Mouse (Mus musculus) layer of hippocampus, adult 9-10 months (tissue): Measurements from ENCODE around the gene Hsd17b1.
A peak's percentile ranks its signal among the peaks of the same experiment; 100 is the strongest.
"Not testable (repeated sequence)": the region's sequence is repeated elsewhere in the genome, so short reads cannot be mapped to it uniquely, and the experiment has no call there.

Source experiments
- DNase-seq: peaks from one replicate; pipeline ENCODE4 v3.0.0; 2022; ENCODE audit warnings: low spot score

Hsd17b1 gene

DNA sequence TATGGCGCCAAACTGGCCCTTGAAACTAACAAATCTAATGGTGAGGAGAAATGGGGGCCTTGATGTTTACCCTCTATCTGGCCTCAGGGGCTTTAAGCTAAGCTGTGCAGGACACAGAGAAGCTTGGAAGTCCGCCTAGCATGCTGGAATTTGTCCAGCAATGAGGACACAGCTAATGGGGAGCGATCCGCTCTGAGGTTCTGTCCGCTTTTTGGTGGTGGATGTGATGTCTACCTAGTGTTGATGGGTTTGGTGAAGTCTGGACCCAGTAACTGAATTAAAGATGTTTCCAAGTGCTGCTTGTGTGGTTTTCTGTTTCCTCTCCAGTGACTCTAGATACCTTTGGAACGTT, 8.1 kb downstream of the Hsd17b1 start:
- no peak for DNase-seq

GRCm38 (mm10) chr11:101086756-101087681, 8.8 kb downstream of the Hsd17b1 start, which contains the start of gene Mlx:
Gene Mlx, plus strand, starts transcription at chr11:101087277.
- peak; percentile 82 for DNase-seq

- no peak for DNase-seq
Measured at GRCm38 (mm10) chr11:101087682-101088055, 9.5 kb downstream of the Hsd17b1 start.

GRCm38 (mm10) chr11:101089931-101090330, 11.7 kb downstream of the Hsd17b1 start:
- DNase-seq: no peak

DNA sequence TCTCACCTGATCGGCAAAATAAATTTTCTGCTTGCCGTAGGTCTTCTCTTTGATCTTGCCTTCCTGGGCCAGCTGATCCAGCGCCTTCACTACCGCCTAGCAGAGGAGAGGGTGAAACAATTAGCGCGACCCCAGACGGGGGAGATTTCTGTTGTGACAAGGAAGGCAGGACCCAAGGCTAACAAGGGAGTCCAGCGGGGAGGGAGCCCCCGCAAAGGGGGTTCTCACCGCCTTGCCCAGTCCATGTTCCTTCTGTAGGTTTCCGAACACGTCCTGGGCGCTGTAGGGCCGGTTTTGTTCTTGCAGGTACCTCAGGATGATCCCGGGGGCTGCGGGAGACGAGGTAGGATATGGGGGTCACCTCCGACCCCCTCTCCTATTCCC, 16.7 kb downstream of the Hsd17b1 start:
- DNase-seq: no peak

- DNase-seq: peak; percentile 78
Measured at GRCm38 (mm10) chr11:101095314-101096024, 17.3 kb downstream of the Hsd17b1 start, which contains the start of gene Psmc3ip. Gene Psmc3ip, minus strand, starts transcription at chr11:101095436.

- no peak for DNase-seq
Measured at GRCm38 (mm10) chr11:101098231-101098630, 20.0 kb downstream of the Hsd17b1 start.

DNA sequence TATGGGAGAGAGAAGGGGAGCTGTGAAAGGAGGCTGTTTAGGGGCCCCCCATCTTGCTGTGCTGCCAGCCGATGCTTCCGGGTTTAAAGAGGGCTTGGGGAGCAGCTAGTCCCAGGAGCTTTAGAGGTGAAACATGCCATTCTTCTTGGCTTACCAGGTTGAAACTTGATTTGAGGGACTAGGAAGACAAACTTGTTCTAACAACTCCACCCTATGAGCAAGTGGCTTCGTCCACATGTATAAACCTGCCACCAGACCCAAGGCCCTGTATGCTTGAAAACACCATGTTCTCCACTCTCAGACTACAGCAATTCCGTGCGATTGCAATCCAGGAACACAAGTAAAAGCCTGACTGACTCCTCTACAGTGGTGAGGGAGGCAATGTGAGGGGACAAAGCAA, 24.8 kb downstream of the Hsd17b1 start:
- no peak for DNase-seq

- DNase-seq: no peak
Measured at GRCm38 (mm10) chr11:101109351-101109750, 31.1 kb downstream of the Hsd17b1 start.

GRCm38 (mm10) chr11:101110708-101111107, 32.5 kb downstream of the Hsd17b1 start:
- no peak for DNase-seq

GRCm38 (mm10) chr11:101111178-101111577, 33.0 kb downstream of the Hsd17b1 start:
- no peak for DNase-seq

GRCm38 (mm10) chr11:101112186-101112585, 34.0 kb downstream of the Hsd17b1 start:
- DNase-seq: no peak

- no peak for DNase-seq
Measured at GRCm38 (mm10) chr11:101115564-101115963, 37.4 kb downstream of the Hsd17b1 start.

- no peak for DNase-seq
Measured at GRCm38 (mm10) chr11:101118105-101118504, 39.9 kb downstream of the Hsd17b1 start.

GRCm38 (mm10) chr11:101119131-101119760, 41.0 kb downstream of the Hsd17b1 start:
- DNase-seq: no peak

GRCm38 (mm10) chr11:101119761-101120544, 41.7 kb downstream of the Hsd17b1 start, which contains the start of the genes Retreg3 and Tubg1:
Gene Retreg3, minus strand, starts transcription at chr11:101119893.
Gene Tubg1, plus strand, starts transcription at chr11:101119938.
- peak; percentile 94 for DNase-seq

DNA sequence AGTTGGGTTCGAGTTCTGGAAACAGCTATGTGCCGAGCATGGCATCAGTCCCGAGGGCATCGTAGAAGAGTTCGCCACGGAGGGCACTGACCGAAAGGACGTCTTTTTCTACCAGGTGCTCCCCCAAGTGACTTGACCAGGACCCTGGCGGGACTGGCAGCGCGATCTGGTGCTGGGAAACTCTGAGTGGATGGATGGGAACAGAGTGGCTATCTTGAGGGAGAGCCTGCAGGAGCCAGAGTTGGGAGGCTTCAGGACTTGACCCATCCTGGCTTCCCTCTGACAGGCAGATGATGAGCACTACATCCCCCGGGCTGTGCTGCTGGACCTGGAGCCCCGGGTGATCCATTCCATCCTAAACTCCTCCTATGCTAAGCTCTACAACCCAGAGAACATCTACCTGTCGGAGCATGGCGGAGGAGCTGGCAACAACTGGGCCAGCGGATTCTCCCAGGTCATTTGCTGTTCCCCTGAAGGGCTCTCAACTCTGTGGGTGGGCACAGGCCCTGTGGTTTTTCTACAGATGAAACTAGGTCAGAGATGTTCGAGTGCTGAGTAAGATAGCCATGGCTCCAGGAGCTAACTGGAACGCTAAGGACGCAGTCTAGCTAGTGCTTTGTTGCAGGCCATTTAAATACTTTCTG, 42.5 kb downstream of the Hsd17b1 start:
- no peak for DNase-seq

- not testable (repeated sequence) for DNase-seq
Measured at GRCm38 (mm10) chr11:101124494-101124893, 46.3 kb downstream of the Hsd17b1 start.

DNA sequence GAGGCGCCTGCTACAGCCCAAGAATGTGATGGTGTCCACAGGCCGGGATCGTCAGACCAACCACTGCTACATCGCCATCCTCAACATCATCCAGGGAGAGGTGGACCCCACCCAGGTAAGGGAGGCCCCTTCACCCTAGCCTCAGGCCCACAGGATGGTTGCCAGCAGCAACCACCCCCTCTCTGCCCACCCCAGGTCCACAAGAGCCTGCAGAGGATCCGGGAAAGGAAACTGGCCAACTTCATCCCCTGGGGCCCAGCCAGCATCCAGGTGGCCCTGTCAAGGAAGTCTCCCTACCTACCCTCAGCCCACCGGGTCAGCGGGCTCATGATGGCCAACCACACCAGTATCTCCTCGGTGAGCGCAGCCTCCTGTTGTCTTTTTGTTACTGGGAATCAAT, 46.8 kb downstream of the Hsd17b1 start:
- not testable (repeated sequence) for DNase-seq

DNA sequence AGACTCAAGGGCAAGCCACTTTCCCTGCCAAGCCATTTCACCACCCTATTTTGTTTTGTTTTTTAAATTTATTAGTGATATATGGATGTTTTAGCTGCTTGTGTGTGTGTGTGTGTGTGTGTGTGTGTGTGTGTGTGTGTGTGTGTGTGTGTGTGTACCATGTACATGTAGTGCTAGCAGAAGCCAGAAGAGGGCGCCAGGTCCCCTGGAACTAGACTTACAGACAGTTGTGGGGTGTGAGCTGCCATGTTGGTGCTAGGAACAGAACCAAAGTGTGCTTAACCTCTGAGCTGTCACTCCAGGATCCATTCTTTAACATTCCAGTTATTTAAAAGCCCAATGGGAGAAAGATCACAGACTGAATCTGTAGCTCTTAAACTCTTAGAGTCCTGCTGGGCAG, 48.9 kb downstream of the Hsd17b1 start:
- DNase-seq: no peak

GRCm38 (mm10) chr11:101128996-101129577, 50.9 kb downstream of the Hsd17b1 start:
- DNase-seq: no peak
